Mouse (Mus musculus) hindbrain, embryonic 10.5 days (tissue): ENCODE results near the gene Rasa4. TPM values are rescaled to one million over a fixed set of nuclear protein-coding genes. Genes with fewer than 3 reads are reported as not detected.
"Not testable (repeated sequence)": the region's sequence is repeated elsewhere in the genome, so short reads cannot be mapped to it uniquely, and the experiment has no call there.

ENCODE experiments used
- DNase-seq: peaks from one replicate; pipeline ENCODE4 v3.0.0-alpha.2; 2017; ENCODE audit warnings: low spot score
- H3K27ac ChIP-seq: fragments of 300-500 bp; sonication (generic); 2 replicates; pipeline ENCODE4 v1.5.1; 2016; ENCODE audit warnings: mild to moderate bottlenecking, moderate library complexity
- H3K27me3 ChIP-seq: fragments of 300-500 bp; sonication (generic); 2 replicates; pipeline ENCODE4 v1.6.1; 2016; ENCODE audit warnings: mild to moderate bottlenecking; ENCODE audit not compliant: poor library complexity, insufficient read depth, severe bottlenecking
- H3K36me3 ChIP-seq: fragments of 300-500 bp; sonication (generic); 2 replicates; pipeline ENCODE4 v1.6.1; 2016; ENCODE audit warnings: mild to moderate bottlenecking, moderate library complexity
- H3K4me1 ChIP-seq: fragments of 300-500 bp; sonication (generic); replicated peaks from 2 replicates; pipeline ENCODE4 v1.6.1; 2016; ENCODE audit warnings: mild to moderate bottlenecking
- H3K4me3 ChIP-seq: fragments of 300-500 bp; sonication (generic); 2 replicates; pipeline ENCODE4 v1.5.1; 2016; ENCODE audit warnings: mild to moderate bottlenecking, moderate library complexity
- H3K9me3 ChIP-seq: fragments of 300-500 bp; sonication (generic); 2 replicates; pipeline ENCODE4 v1.6.1; 2016; ENCODE audit warnings: mild to moderate bottlenecking, moderate library complexity
- WGBS: fragments of 180-500 bp; shearing (Covaris S2); methylation state at CpG from one replicate; pipeline ENCODE4 v1.1.7; 2016; 5-methylcytosine and 5-hydroxymethylcytosine counted together
- polyA plus RNA-seq: library from polyadenylated mRNA; unstranded; fragments of >200 nt; fragmentation: Nextera tagmentation; extraction: Ambion mirVana; gene quantifications from 2 replicates; pipeline ENCODE4 v1.2.1, GENCODE M21; 2016

Rasa4 gene
- polyA plus RNA-seq, 1 experiment from 2014 or later, result 5.5 TPM

DNA sequence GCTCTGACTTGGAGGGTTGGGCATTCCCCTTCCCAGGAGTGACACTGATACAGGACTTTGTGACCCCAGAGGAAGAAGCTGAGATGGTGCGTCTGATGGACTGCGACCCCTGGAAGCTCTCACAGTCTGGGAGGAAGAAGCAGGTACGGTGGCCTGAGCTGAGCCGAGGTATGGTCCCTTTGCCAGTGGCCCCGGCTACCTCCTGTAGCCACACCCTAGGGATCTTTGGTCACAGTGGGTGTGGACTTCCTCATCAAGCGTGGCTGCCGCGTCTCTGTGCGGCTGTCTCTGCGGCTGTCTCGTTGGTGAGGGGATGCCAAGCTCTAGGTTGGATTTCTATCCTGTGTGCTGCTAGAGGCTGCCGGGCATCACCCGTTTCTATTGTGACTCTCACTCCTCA is 55.7 kb downstream of the Rasa4 start:
- Histone ChIP-seq H3K4me1 (peaks cover 21% of the 10 kb centered on the region), H3K36me3 (peaks cover 49% of the 10 kb centered on the region), H3K9me3 (peaks cover 6% of the 10 kb centered on the region; the same call in 1 of the 2 replicates), H3K27me3 (no peaks in the 10 kb centered on the region), H3K27ac (no peak overlapping the region), H3K4me3 (no peak overlapping the region)
- WGBS, result 96% methylated on average over 13 of the region's 13 CpGs
- no peak for DNase-seq

DNA sequence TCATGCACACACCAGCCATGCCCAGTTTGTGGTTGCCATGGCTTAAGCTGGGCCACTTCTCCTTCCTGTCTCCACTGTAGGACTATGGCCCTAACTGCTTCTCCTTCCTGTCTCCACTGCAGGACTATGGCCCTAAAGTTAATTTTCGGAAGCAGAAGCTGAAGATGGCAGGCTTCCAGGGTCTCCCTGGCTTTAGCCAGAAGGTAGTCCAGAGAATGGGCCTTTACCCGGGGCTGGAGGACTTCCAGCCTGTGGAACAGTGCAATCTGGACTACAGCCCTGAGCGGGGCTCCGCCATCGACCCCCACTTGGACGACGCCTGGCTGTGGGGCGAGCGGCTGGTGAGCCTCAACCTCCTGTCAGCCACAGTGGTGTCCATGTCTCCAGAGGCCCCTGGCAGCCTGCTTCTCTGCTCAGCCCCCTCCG is 56.4 kb downstream of the Rasa4 start:
- Histone ChIP-seq H3K4me1 (peaks cover 14% of the 10 kb centered on the region), H3K9me3 (peaks cover 6% of the 10 kb centered on the region; the same call in 1 of the 2 replicates), H3K4me3 (no peak overlapping the region), H3K27ac (no peak overlapping the region), H3K27me3 (no peaks in the 10 kb centered on the region), H3K36me3 (peaks cover 48% of the 10 kb centered on the region)
- DNase-seq, result no peak
- WGBS, result 95% methylated on average over 10 of the region's 10 CpGs

DNA sequence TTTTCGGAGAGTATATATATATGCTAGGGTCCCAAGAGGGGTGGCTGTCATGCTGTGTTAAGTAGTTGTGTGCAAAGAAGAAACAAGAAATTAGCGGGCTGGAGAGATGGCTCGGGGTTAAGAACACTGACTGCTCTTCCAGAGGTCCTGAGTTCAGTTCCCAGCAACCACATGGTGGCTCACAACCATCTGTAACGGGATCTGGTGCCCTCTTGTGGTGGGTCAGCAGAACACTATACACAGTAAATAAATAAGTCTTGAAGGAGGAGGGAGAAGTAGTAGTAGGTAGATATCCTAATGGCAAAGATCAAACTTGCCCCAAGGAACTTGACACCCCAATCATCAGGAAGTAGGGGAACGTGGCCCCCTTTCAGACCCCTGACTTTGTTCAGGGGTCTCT is 59.0 kb downstream of the Rasa4 start:
- DNase-seq, result no peak
- Histone ChIP-seq H3K36me3 (peaks cover 48% of the 10 kb centered on the region), H3K9me3 (peaks cover 6% of the 10 kb centered on the region; the same call in 1 of the 2 replicates), H3K4me3 (no peak overlapping the region), H3K27ac (no peak overlapping the region), H3K4me1 (no peaks in the 10 kb centered on the region), H3K27me3 (no peaks in the 10 kb centered on the region)
- 82% methylated on average over 5 of the region's 5 CpGs for WGBS

DNA sequence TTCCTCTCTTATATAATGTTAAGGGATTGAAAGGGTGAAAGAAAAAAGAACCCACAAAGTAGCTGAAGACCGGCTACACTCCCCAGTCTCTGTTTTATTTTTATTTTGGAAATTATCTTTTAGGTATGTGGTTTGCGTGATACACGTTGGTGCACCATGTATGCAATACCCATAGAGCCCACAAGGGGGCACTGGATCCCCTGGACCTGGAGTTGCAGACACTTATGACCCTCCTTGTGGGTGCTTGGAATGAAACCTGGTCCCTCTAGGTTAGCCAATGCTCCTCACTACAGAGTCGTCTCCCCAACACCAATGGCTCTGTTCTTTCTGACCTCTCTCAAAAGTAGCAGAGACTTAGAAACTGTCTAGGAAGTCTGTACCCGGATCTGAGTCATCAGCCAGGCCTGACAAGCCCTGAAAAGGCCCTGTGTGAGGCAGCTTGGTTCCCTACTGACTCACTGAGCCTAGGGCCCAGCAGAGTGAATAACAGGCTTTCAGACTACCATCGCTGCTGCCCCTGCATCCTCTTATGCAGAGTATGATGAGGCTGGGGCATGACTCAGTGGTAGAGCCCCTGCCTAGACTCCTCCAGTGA is 59.5 kb downstream of the Rasa4 start:
- no peak for DNase-seq
- Histone ChIP-seq H3K4me1 (no peaks in the 10 kb centered on the region), H3K9me3 (peaks cover 6% of the 10 kb centered on the region; the same call in 1 of the 2 replicates), H3K36me3 (peaks cover 43% of the 10 kb centered on the region), H3K4me3 (no peak overlapping the region), H3K27ac (no peak overlapping the region), H3K27me3 (no peaks in the 10 kb centered on the region)
- WGBS, result 91% methylated on average over 6 of the region's 6 CpGs

DNA sequence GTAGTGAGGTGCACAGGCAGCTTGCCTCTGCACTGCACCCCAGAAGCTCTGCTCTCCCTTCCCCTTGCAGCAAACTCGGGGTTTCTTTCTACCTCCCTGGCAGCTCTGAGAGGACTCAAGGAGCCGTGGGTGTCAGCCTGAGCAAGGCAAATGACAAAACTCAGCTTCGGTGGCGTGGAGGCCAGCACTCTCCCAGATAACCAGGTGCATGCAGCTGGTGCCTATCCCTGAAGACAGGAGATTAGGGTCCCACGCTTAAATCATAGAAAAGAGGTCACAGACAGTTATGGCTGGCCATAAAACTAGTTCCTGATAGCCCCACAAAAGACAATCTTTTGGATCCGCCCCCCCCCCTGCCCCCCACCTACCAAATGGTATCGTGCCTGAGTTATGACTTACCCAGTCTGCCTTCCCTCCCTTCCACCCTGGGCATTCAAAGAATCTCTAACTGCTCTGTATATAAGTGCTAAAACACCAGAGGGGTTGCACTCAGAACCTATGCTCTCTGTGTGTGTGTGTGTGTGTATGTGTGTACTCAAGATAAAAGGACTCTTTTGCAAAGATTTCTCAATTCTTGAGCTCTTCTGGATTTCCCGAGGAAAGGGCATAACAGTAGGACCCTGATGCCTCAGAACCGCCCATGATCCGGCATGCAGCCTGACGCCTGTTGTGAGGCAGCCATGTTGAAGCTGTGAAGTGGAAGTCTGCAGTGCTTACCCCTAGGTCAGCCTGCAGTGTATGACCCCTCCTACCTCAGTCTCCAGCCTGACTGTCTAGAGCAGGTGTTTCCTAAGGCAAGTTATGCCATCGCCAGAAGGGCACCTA is 61.1 kb downstream of the Rasa4 start:
- no peak overlapping the region for H3K27ac ChIP-seq
- 75% methylated on average over 12 of the region's 12 CpGs for WGBS
- DNase-seq, result no peak

DNA sequence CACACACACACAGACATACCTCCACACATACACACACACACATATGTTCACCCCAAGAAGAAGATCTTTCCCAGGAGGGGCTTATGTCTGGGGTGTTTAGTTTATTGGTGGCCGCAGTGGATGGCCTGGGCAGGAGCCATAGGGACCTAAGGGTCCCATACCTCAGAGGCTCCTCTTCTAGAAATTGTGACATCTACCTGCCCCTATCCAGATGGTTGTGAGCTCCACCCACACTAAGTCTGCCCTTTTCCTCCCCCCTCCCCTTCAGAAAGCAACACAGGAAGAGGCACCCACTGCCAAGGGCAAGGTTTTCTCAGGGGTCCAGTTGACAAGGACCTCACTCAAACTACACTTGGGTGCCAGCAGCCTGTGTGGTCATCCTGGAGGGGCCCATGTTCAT is 63.2 kb downstream of the Rasa4 start:
- no peak overlapping the region for H3K4me3 ChIP-seq
- DNase-seq, result no peak
- H3K9me3 ChIP-seq, result peaks cover 6% of the 10 kb centered on the region; the same call in 1 of the 2 replicates
- 97% methylated on average over 1 of the region's 1 CpGs for WGBS
- H3K4me1 ChIP-seq, result no peaks in the 10 kb centered on the region
- peaks cover 7% of the 10 kb centered on the region for H3K36me3 ChIP-seq
- H3K27ac ChIP-seq, result no peak overlapping the region
- H3K27me3 ChIP-seq, result no peaks in the 10 kb centered on the region

More for the DNA sequence above, 61.1 kb downstream of the Rasa4 start:
- no peaks in the 10 kb centered on the region for H3K27me3 ChIP-seq
- H3K9me3 ChIP-seq, result peaks cover 6% of the 10 kb centered on the region; the same call in 1 of the 2 replicates
- no peak overlapping the region for H3K4me3 ChIP-seq
- H3K36me3 ChIP-seq, result peaks cover 28% of the 10 kb centered on the region
- H3K4me1 ChIP-seq, result no peaks in the 10 kb centered on the region

DNA sequence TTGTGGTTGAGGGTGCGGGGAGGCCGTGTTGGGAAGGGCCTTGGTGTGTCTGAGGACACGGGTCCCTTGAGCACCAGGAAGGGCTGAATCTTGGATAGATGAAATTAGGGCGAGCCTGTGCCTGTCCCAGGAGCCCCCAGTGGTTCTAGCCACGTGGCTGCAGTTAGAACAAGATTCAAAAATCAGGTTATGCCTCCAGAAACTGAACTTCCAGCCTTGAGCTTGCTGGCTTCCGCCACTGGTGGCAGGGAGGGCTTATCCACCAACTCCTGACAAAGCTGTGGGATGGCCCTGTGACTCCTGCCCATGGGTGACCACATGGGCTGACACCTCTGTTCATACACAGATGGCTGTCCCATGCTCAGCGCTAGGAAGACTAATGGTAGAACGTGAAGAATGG is 64.0 kb downstream of the Rasa4 start:
- H3K4me1 ChIP-seq, result no peaks in the 10 kb centered on the region
- whole genome bisulfite sequencing, result 77% methylated on average over 8 of the region's 8 CpGs

DNA sequence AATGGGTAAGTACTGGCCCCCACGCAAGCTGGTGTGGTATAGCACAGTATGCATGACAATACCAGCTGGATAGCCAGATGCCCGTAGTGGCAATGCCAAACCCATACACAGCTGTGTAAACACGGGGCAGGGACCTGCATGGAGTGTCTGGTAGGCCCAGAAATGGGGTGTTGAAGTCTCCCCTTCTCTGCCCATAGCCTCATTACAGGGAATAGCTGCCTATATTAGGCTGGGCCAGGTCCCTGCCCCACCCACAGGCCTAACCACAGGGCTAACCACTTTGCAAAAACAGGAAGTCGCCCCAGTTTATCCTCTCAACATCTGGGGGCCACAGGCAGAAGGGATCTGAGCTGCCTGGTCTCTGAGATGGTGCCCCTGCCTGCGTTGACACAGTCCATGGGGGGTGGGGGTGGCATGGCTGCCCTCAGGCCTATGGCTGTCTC is 65.4 kb downstream of the Rasa4 start:
- H3K4me3 ChIP-seq, H3K27me3 ChIP-seq, H3K27ac ChIP-seq, H3K36me3 ChIP-seq, H3K4me1 ChIP-seq, H3K9me3 ChIP-seq, DNase-seq: not testable (repeated sequence)
- 69% methylated on average over 5 of the region's 5 CpGs for WGBS

More for the DNA sequence above, 64.0 kb downstream of the Rasa4 start:
- H3K9me3 ChIP-seq, result peaks cover 4% of the 10 kb centered on the region; the same call in 1 of the 2 replicates
- H3K4me3 ChIP-seq, result no peak overlapping the region
- H3K36me3 ChIP-seq, result no peaks in the 10 kb centered on the region
- H3K27ac ChIP-seq, result no peak overlapping the region
- no peak for DNase-seq
- no peaks in the 10 kb centered on the region for H3K27me3 ChIP-seq

DNA sequence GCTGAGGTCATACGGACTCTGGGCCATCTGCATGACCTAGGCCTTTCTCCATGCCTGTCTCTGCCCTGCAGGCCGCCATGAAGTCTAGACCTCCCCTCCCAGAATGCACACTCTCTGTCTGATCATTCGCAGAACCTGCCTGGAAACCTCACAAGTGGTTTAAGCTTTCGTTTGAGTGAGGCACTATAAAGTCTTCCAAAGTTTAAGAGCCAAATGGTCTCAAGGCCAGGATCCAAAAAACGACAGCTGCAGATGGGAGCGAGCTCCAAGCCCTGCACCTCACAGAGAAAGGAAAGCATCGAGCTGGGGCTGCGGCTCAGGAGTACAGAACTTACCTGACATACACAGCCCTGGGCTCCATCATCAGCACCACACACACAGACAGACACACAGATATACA is 68.6 kb downstream of the Rasa4 start:
- WGBS, result 89% methylated on average over 8 of the region's 8 CpGs
- DNase-seq, result no peak

DNA sequence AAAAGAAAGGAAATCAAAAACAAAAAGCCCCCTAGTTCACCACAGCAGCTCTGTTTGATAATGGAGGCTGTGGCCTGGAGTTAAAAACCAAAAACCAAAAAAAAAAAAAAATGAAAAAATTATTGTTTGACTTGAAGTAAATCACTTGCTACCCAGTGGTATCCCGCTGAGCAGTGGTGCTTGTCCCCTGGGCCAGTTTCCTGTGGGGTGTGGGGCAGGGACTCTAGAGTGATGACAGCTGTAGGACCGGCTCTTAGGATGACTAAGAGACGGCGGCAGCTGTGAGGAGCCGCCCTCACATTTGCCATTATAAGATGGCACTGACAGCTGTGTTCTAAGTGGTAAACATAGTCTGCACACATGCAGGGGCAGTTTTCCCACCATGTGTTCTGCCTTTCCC is 71.7 kb downstream of the Rasa4 start:
- no peak for DNase-seq
- Histone ChIP-seq H3K27ac (no peak overlapping the region), H3K9me3 (no peaks in the 10 kb centered on the region), H3K4me3 (no peak overlapping the region), H3K36me3 (peaks cover 4% of the 10 kb centered on the region; the same call in 1 of the 2 replicates), H3K4me1 (no peaks in the 10 kb centered on the region), H3K27me3 (no peaks in the 10 kb centered on the region)
- WGBS, result 86% methylated on average over 5 of the region's 5 CpGs

More for the DNA sequence above, 68.6 kb downstream of the Rasa4 start:
- H3K4me3 ChIP-seq, result no peak overlapping the region
- no peaks in the 10 kb centered on the region for H3K36me3 ChIP-seq
- no peaks in the 10 kb centered on the region for H3K4me1 ChIP-seq
- H3K9me3 ChIP-seq, result no peaks in the 10 kb centered on the region
- no peak overlapping the region for H3K27ac ChIP-seq
- no peaks in the 10 kb centered on the region for H3K27me3 ChIP-seq

DNA sequence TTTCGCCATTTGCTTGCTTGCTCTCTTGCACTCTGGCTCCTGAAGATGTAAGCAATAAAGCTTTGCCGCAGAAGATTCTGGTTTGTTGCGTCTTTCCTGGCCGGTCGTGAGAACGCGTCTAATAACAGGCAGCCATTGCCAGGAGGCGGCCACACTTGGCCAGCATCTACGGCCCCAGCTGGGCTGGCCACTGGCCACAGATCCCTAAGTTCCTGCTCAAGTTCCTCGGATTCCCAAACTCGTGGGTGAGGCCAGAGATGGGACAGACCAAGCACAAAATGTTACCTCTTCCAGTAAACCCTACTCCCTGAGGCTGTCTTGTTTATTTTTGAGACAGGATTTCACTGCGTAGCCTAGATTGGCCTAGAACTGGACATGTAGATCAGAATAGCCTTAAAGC is 76.4 kb downstream of the Rasa4 start:
- H3K9me3 ChIP-seq, H3K27ac ChIP-seq, H3K4me1 ChIP-seq, H3K4me3 ChIP-seq, H3K27me3 ChIP-seq, DNase-seq: not testable (repeated sequence)
- H3K36me3 ChIP-seq, result peaks cover 12% of the 10 kb centered on the region; the same call in 1 of the 2 replicates
- WGBS, result 89% methylated on average over 11 of the region's 12 CpGs
